Mouse (Mus musculus) left cerebral cortex, postnatal 4 days (tissue): Measurements from ENCODE around the gene Kank4. TPM values are rescaled to one million over a fixed set of nuclear protein-coding genes. Genes with fewer than 3 reads are reported as not detected.
"Not testable (repeated sequence)": the region's sequence is repeated elsewhere in the genome, so short reads cannot be mapped to it uniquely, and the experiment has no call there.

Experiments
- DNase-seq: peaks from one replicate; pipeline ENCODE4 v3.0.0-alpha.2; 2022
- intact Hi-C: fragments of 180-260 bp; cut with DNase I; formaldehyde crosslinking; loops from one replicate; pipeline ENCODE4 v1.15.1; 2025
- total RNA-seq, 2 experiments: library from RNA; stranded (reverse); gene quantifications; 2 replicates each; pipeline ENCODE4 v1.2.3; 2021

Gene Kank4
- total RNA-seq, result 1 to 10 TPM; 2.0 to 2.3 TPM

DNA sequence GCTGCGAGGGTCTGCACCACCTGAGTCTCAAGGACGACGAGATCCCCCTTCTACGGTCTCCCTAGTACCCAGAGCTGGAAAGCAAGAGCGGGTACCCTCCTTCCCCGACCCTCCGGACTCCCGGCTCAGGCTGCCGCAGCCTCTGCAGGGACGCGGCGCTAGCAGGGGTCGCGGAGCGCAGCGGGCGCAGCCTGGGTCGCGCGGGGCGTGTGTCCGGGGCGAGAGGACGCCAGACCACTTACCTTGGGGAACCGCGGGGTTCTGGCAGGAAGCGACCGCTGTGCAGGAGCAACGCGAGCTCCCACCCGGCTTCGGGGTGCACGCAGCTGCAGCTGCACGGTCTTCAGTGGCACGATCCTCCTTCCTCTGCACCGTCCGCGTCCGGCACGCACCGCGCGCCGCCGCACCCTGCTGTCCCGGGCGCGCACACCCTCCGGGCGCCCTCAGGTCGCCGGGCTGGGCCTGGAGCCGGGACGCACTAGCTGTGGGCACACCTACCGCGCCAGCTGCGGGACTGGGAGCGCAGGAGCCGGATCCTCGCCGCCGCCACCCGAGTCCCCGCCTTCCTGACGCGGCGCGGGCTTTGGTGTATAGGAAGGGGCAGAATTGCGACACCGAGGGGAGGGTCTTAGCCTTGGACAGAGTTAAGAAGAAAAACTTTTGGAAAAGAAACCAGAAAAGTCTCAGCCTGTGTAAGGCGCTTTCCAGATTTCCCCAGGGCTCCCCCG is at the start of gene Kank4:
Gene Kank4, minus strand, starts transcription at position 354 of the 728 bp plus-strand sequence.
- peak; percentile 22 for DNase-seq
- intact Hi-C loops, result no loop called here

DNA sequence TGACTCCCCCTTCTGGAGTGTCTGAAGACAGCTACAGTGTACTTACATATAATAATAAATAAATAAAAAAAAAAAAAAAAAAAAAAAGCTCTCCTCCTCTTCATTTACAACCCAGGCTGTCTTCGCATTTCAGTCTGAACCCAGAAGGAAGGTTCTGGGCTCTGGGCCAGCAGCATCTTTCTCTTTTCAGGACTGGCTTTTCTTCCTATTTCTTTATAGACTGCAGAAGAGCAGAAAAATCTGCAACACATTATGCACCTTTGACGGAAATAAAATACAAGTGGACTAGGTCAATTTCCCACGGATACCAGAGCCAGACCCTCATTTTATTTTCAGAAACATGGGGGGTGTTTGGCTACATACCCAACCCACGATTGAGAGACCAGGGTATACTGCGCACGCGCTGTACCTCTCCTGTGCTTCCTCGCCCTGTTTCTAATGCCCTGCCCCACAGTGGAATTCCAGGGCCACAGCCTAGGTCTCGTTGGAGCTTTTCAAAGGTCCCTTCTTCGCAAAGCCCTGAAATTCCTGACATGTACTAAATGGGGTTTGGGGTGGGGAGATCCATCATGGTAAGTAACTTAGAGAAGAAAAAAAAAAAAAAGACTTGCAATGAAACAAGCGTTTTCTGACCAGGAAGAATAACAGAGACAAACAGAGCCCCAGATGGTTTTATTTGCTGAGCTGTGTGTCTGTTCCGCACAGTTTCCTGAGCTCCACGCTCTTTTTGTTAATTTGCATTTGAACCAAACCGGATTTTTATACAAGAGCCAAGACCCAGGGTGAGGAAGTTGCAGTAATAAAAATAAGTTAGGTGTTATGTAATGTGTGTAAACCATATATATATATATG is 48.3 kb upstream of the Kank4 start:
- intact Hi-C loops, result no loop called here
- DNase-seq, result peak; percentile 22

DNA sequence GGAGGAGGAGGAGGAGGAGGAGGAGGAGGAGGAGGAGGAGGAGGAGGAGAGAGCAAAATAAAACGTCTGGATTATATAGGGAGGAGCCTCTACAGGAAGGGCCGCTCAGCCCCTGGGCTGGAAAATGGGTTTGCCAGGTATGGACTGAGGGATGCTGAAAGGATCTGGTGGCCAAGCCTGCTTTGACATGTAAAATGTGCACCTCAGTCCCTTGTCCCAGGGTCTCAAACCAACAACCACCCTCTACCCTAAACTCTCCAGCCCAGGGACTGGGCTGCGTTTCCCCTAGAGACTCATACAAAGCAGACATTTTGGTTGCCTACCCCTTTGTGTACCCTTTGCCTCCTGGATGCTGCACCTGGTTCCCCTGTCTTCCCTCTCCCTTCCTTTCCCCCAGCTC is 47.2 kb upstream of the Kank4 start:
- intact Hi-C loops, result no loop called here
- DNase-seq, result no peak

DNA sequence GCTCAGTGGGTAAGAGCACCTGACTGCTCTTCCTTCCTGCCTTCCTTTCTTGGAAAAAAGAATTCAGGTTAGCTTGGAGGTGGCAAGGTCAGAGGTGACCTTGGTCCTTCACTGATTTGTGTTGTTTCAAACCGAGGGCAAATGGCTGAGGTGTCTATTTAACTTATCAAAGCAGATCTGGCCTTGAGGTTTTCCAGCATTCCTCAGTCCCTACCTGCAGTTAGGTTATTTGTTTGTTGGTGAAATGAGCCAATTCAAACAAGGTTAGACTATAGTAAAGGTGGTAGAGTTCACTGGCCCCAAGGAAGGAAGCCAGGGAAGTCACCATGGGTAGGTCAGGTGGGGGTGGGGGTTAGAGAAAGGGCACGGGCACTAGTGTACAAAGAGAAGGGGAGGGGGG is 46.8 kb upstream of the Kank4 start:
- no peak for DNase-seq
- intact Hi-C loops, result no loop called here

DNA sequence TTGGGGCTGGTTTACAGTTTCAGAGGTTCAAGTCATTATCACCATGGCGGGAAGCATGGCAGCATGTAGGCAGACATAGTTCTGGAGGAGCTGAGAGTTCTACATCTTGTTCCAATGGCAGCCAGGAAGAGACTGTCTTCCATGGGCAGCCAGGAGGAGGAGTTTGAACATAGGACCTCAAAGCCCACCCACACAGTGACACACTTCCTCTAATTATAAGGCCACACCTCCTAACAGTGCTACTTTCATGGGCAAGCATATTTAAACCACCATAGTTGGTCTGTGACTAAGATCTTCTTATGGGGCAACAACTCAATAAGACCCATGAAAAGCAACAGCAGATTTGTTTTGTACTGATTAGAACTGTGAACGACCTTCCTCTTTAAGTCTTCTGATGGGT is 46.1 kb upstream of the Kank4 start:
- intact Hi-C loops, result no loop called here
- no peak for DNase-seq

DNA sequence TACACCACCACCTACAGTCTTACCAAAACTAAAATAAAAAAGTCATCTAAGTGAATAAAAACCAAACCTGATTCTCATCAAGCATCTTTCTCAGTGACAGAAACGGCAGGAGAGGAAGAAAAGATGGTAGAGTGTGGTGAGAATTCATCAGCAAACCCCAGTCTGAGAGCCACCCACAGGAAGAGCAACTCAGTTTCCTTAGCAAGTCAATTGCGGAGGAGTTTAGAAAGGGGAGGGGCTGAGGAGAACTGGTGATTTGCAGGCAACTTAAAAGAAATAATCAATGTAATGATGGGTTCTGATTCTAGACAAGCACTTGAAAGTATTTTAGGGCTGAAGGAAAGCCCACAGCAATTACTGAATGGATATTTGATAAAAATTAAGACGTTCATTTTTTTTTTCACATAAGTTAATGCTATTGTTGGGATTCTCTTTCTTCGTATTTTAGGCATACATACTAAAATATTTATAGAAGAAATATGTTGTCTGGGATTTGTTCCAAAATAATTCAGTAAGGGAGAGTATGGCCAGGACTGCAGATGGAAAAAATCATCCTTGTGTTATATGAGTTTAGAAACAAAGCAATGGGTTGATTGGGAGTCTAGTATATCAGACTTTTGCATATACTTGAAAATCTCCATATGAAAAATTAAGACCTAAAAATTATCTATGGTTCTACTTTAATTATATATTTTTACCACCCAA is 41.0 kb upstream of the Kank4 start:
- no peak for DNase-seq
- intact Hi-C loops, result no loop called here

DNA sequence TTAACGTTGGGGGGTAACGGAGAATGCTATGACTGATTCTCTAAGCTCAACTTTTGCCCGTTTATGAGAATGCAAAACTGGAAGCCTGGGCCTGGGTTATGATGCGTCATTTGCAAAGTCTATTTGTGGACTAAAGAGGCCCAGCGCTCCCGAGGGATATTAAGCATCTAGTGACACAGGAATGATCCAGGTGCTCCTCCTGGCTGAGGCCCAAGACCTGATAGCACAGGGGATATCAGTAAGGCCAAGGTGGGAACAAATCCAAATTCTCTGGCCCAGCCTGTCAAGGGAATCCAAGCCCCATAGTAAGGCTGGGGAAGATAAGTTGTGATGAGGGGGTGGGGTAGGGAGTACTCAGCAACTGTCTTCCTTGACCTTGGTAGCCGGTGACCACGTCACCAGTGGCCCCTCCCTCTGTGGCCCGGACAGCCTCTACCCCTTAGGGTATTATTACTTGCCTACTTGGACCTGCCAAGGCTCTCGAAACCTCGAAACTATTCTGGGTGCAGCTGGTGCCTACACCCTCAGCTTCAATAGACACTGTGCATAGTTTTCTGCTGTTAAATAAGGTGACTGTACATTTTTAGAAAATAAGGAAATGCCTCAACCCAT is 39.8 kb upstream of the Kank4 start:
- intact Hi-C loops, result no loop called here
- peak; percentile 13 for DNase-seq

DNA sequence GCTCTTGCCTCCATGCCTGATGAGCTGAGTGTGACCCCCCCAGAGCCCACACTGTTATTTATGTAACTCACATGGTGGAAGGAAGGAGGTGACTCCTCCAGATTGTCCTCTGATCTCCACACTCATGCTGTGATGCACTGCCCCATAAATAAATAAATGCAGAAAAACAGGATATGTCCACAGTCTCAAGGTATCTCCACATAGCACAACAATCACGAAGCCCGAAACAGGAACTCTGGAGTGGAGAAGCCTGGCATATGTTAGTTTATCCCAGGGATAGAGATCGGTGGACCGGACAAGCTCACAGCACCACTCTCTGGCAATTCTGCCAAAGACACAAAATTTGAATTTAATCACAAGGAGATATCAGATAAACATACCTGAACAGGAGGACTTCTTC is 36.6 kb upstream of the Kank4 start:
- intact Hi-C loops, result no loop called here

DNA sequence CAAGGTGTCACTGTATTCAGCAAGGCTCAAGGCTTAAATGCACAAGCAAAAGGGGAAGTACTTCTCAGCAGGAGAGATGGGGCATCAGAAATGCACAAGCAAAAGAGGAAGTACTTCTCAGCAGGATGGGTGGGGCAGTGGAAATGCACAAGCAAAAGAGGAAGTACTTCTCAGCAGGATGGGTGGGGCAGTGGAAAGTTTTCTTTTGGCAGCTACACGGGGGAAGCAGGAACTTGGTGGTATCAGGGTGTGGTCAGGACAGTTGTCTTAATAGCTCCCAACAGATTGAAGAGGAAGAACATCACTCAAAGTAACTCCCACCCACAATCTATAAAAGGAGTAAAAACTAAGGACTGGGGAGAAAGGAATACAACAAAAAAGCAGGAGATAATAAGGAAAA is 33.1 kb upstream of the Kank4 start:
- DNase-seq, intact Hi-C loops: not testable (repeated sequence)

More for the DNA sequence above, 36.6 kb upstream of the Kank4 start:
- DNase-seq, result no peak

DNA sequence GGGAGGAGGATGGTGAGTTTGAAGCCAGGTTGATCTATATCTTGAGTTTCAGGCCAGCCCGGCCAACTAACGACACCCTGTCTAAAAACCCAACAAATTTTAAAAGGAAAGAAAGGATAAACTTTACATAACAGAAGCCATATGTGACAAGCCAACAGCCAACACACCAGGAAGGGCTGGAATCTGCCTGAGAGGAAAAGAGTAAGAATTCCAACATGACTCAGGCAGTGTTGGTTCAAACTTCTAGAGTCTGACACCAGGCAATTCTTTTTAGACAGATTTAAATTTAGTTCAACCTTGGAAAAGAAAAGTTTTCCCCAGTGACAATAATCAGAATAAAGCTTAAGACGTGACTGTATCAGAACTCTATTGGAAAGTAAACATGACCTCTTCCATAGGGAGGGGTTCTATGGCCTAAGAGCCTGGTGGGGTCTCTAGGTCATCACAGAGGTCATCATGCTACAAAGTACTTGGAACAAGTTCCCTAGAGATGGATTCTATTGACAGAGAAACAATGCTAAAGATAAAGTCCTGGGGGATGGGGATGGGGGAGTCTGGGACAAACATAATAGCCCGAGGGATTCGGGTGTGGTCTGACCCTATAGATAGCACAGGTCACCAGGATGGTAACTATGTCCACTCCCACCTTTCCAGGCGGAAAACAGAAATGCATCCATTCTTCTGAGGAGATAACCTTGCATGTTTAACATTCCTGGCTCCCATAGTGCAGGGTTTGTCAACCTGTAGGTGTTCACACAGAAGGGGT is 30.0 kb upstream of the Kank4 start:
- intact Hi-C loops, result no loop called here
- no peak for DNase-seq

DNA sequence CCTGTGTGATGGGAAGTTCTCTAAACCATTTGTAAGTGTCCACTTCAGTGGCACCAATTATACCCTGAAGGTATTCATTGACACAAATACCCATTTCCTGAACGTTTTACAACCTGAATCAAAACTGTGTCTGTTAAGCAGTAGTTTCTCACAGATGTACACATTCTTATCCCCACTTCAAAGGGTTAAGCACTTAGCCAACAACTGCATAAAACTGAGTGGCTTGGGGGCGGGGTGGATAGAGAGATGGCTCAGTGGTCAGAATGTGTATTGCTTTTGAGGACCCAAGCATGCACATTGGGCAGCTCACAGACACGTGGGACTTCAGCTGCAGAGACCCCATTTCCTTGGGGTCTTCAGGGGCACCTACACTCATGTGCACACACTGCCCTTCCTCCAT is 29.1 kb upstream of the Kank4 start:
- no peak for DNase-seq
- intact Hi-C loops, result no loop called here

DNA sequence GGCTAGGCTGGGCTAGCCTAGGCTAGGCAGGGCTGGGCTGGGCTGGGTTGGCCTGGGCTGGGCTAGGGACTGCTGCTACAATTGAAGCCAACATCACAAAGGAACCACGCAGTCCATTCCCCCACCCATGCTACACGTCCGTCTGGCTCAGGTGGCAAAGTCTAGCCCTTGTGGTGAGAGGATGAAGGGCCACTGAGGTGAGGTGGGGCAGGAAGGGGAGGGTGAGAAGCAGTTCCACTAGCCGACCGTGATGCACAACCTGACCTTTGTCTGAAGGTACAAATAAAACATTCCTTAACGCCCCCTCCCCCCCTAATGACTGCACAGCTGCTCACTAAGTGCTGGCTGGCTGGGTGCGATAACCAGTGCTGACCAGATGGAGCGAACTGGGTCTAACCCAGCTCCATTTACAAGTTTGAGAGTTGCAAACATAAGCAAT is 28.4 kb upstream of the Kank4 start:
- intact Hi-C loops, result no loop called here
- DNase-seq, result no peak

DNA sequence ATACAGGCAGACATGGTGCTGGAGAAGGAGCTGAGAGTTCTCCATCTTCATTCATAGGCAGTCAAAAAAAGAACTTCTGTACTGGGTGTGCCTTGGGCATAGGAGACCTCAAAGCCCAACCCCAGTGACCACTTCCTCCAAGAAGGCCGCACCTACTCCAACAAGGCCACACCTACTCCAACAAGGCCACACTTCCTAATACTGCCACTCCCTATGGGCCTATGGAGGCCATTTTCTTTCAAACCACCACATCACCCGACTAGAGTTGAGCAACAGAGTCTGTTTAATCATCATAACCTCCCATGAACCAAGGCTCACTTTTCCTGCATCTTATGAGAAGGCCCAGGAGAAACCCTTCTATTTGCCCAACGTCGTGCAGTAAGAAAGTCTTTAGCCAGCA is 27.9 kb upstream of the Kank4 start:
- no peak for DNase-seq
- intact Hi-C loops, result no loop called here

DNA sequence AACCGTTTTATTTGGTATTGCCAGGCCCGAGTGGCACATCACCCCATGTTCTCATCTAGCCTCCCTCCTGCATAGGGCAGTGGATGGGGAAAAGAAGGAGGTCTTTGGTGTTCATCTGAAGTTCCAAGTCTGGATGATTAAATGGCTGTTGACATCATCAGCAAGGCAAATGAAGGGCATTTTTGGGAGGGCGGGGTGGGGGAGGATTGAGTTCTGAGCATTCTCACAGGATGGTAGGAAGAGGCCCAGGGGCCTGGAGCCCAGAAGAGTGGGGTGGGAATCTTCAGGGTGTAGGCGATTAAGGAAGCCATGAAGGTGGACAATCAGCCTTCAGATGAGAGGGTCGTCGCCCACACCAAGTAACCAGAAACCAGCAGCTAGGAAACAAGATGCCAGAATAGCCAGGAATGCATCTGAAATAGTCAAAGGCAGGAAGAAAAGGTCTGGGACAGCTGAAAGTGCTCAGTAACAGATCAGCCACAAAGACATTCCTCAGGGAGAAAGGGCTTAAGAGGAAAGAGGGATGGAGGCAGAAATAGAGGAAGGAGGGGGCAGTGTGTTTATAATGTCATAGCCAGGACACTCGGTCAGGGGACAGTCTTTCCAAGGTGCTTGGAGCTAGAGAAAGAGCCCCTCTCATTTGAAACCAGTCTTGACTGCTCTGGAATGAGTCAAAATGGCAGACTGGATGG is 26.7 kb upstream of the Kank4 start:
- intact Hi-C loops, result no loop called here
- DNase-seq, result no peak

DNA sequence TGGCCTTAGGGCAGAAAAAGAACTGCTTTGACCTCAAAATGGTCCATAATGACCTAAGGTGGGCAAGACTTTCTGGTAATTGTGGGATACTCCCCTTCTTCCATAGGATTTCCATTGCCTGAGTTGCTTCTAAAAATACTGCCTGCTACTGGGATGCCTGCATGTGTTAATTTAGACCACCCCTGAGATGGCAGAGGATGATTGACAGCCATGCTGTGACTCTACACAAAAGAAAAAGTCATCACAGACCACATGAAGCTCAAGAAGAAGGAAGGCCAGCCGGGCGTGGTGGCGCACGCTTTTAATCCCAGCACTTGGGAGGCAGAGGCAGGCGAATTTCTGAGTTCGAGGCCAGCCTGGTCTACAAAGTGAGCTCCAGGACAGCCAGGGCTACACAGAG is 23.9 kb upstream of the Kank4 start:
- DNase-seq, intact Hi-C loops: not testable (repeated sequence)

DNA sequence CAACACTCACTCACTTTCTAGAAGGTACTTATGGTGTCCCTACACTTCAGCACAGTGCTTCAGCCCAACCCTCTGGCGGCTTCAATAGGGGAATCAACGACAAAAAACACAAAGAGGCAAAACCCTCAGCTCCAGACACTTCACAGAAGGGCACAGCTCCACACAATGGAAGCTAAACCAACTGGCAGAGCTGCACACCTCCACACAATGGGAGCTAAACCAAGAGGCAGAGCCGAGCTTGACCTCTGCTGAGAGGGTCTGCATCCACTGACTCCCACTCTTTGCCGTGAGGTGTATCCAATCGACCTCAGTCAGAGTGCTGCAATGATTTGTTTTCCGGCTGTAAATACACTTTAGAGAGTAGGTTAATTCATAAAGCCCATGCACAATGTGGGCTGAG is 23.2 kb upstream of the Kank4 start:
- no peak for DNase-seq
- intact Hi-C loops, result no loop called here

DNA sequence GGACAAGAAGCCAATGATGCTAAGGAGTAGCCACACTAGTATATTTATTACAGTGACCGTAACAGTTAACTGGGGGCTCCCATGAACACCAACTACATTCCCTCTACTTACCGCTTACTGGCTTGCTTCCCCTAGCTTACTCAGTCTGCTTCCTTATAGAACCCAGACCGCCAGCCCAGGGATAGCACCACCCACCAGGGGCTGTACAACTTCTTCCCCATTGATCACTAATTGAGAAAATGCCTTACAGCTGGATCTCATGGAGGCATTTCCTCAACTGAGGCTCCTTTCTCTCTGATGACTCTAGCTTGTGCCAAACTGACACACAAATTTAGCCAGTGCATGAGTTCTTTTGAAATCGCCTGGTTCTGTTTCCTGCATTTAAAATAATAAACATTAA is 21.6 kb upstream of the Kank4 start:
- no peak for DNase-seq
- intact Hi-C loops, result no loop called here

DNA sequence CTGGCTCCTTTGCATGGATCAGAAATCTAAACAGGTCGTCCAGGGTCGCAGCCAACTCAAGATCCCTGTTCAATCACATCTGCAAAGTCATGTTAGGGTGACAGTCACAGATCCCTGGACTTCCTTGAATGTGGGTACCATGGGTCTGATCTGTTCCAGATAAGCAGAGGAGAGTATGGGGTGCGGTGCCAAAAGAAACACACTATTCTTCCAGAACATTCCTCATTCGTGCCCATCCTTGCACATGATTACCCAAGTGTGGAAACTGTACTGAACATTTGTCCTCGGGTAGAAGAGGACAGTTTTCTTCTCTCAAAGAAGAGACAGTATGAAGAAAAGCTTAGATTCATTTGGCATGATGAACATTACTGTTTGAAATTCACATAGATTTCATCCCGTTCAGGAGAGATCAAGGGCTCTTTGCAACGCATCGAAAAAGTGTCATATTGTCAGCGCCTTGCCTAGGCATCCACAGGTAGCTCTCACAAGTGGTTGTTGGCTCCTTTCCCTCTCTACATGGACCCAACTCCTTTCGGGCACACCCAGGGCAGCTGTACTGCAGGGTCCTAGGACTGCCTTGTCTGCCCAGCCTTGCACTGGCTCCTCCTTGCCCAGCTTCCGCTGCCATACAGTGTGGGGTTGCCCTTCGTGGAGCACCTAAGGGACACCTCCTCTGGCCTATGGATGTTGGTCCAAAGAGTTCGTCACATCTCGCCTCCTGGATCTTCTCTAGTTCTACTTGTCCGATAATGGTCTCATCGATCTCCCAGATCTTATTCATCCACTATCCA is 20.6 kb upstream of the Kank4 start:
- intact Hi-C loops, result no loop called here
- no peak for DNase-seq

DNA sequence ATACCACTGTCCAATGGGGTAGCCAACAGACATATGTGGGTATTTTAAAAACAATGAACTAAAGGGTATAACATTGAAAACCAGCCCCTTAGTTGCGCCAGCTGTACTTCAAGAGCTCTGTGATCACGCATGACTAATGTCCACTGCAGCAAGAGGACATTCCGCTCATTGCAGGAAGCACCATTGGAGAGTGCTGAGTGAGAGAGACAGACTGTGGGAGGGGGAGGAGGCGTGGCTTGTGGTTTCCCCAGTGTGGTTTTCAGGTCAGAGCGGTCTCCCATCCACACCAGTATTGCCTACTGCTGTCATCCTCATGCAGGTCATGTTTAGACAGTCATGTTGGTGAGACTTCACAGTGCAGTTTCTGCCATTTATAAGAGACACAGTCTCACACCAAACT is 19.2 kb upstream of the Kank4 start:
- intact Hi-C loops, result no loop called here
- no peak for DNase-seq
